In genomic region chr17:28247613-28248012, GRCm38 (mm10) we compare ENCODE assay signal across 8 mouse cellular contexts. TPM values are rescaled to one million over a fixed set of nuclear protein-coding genes. Genes with fewer than 3 reads are reported as not detected.
DNase-seq lines count a peak whose midpoint lies in the region; ATAC-seq and TF ChIP-seq lines count a peak whose summit lies in the region.

No protein-coding gene starts in this region.

- H3K27ac ChIP-seq in midbrain, embryonic 10.5 days (replicated peaks): peak overlapping the region; percentile 55
- H3K27ac ChIP-seq in midbrain, postnatal 0 days (ENCODE audit: low read depth, low read length): no peak overlapping the region
- 0 out of 2 replicates have a peak overlapping the region, but pooled peaks have one; percentile 5 for H3K27ac ChIP-seq in limb, embryonic 11.5 days (replicated peaks; ENCODE audit: low read depth, low read length)

- 65% methylated on average over 6 of the region's 6 CpGs for WGBS in midbrain, embryonic 10.5 days
- WGBS in midbrain, postnatal 0 days: 70% methylated on average over 6 of the region's 6 CpGs
- WGBS in limb, embryonic 11.5 days: 18% methylated on average over 6 of the region's 6 CpGs

- ATAC-seq in midbrain, postnatal 0 days (ENCODE audit: low FRiP score): no peak
- no peak for ATAC-seq in limb, embryonic 11.5 days (ENCODE audit: insufficient number of reproducible peaks, low FRiP score, low TSS enrichment, low read depth)
- peak; percentile 43; the same call in 1 of the 2 replicates for ATAC-seq in neutrophil, adult 5-6 weeks (ENCODE audit: extremely low read depth, insufficient number of reproducible peaks, low FRiP score, poor library complexity, severe bottlenecking)
- no peak for ATAC-seq in frontal cortex, adult (ENCODE audit: low TSS enrichment)

- no peaks in the 10 kb centered on the region for H3K27me3 ChIP-seq in midbrain, embryonic 10.5 days (ENCODE audit: low read depth, poor library complexity, severe bottlenecking)
- H3K27me3 ChIP-seq in midbrain, postnatal 0 days (ENCODE audit: insufficient read depth, low read length): no peaks in the 10 kb centered on the region
- H3K27me3 ChIP-seq in limb, embryonic 11.5 days (ENCODE audit: control insufficient read depth, insufficient read depth, low read length): no peaks in the 10 kb centered on the region

- H3K4me1 ChIP-seq in midbrain, embryonic 10.5 days: peaks cover 27% of the 10 kb centered on the region
- H3K4me1 ChIP-seq in midbrain, postnatal 0 days (ENCODE audit: insufficient read depth, low read length): no peaks in the 10 kb centered on the region
- peaks cover 34% of the 10 kb centered on the region for H3K4me1 ChIP-seq in limb, embryonic 11.5 days (ENCODE audit: control insufficient read depth, insufficient read depth, low read length)

- no peak for DNase-seq in midbrain, embryonic 10.5 days (ENCODE audit: low spot score)
- DNase-seq in midbrain, postnatal 0 days (ENCODE audit: low spot score): no peak
- peak; percentile 54 to 62 for DNase-seq in gastrocnemius, postnatal 36 days
- DNase-seq in limb, embryonic 11.5 days (ENCODE audit: low spot score): peak; percentile 61
- no peak for DNase-seq in thymus, postnatal 0 days (ENCODE audit: low spot score)
- DNase-seq in left cerebral cortex, postnatal 14 days (ENCODE audit: low spot score in 2 of 2): no peak

- peaks cover 4% of the 10 kb centered on the region; the same call in 1 of the 2 replicates for H3K36me3 ChIP-seq in midbrain, embryonic 10.5 days
- no peaks in the 10 kb centered on the region for H3K36me3 ChIP-seq in midbrain, postnatal 0 days (ENCODE audit: insufficient read depth, low read length)
- 0 out of 2 replicates have a peak, but pooled peaks cover 2% of the 10 kb centered on the region for H3K36me3 ChIP-seq in limb, embryonic 11.5 days (ENCODE audit: control insufficient read depth, insufficient read depth, low read length)

- H3K9ac ChIP-seq in midbrain, postnatal 0 days (replicated peaks; ENCODE audit: low read length, poor library complexity, severe bottlenecking): no peak overlapping the region
- H3K9ac ChIP-seq in limb, embryonic 11.5 days (ENCODE audit: low read length): no peak overlapping the region

- no peaks in the 10 kb centered on the region for H3K9me3 ChIP-seq in midbrain, embryonic 10.5 days (replicated peaks)
- H3K9me3 ChIP-seq in midbrain, postnatal 0 days (ENCODE audit: low read length): no peaks in the 10 kb centered on the region
- no peaks in the 10 kb centered on the region for H3K9me3 ChIP-seq in limb, embryonic 11.5 days (ENCODE audit: control insufficient read depth, low read length)

- no peak for TF ChIP-seq CTCF in midbrain, postnatal 0 days (IDR thresholded peaks at IDR 0.05)

- intact Hi-C loops in gastrocnemius, postnatal 36 days (cut with DNase I): no loop called here
- intact Hi-C loops in left cerebral cortex, postnatal 14 days (cut with DNase I): no loop called here

- no peak overlapping the region for H3K4me3 ChIP-seq in midbrain, embryonic 10.5 days
- H3K4me3 ChIP-seq in midbrain, postnatal 0 days (ENCODE audit: low read depth, low read length): no peak overlapping the region
- no peak overlapping the region for H3K4me3 ChIP-seq in limb, embryonic 11.5 days (ENCODE audit: low read depth, low read length)

- no peak overlapping the region for H3K4me2 ChIP-seq in midbrain, postnatal 0 days (ENCODE audit: low read depth, low read length, poor library complexity, severe bottlenecking)
- 0 out of 2 replicates have a peak overlapping the region, but pooled peaks have one; percentile 4 for H3K4me2 ChIP-seq in limb, embryonic 11.5 days (ENCODE audit: low read depth, severe bottlenecking)

RNA-seq across cellular contexts. Expression of gene Ppard, which starts 15.1 kb away (rescaled TPM):
- 1.5 and 1.7 TPM in 2 replicates for polyA plus RNA-seq in midbrain, embryonic 10.5 days (2016; fragmentation: Nextera tagmentation; extraction: Ambion mirVana)
- 7.7 and 10.1 TPM in 2 replicates for total RNA-seq in midbrain, postnatal 0 days (2014; rRNA removed)
- 1.2 and 1.5 TPM in 2 replicates for polyA plus RNA-seq in midbrain, postnatal 0 days (2015; fragmentation: Nextera tagmentation; extraction: Ambion mirVana)
- 10 to 100 TPM; 24.4 to 31.1 TPM for total RNA-seq in gastrocnemius, postnatal 36 days (2021)
- 2.3 and 2.7 TPM in 2 replicates for polyA plus RNA-seq in limb, embryonic 11.5 days (2014; fragmentation: Nextera tagmentation; extraction: Ambion mirVana)
- 12.6 and 19.4 TPM in 2 replicates for total RNA-seq in neutrophil, adult 5-6 weeks (2017)
- 2.3 and 3.0 TPM in 2 replicates for polyA plus RNA-seq in thymus, postnatal 0 days (2015; fragmentation: Nextera tagmentation; extraction: Ambion mirVana)
- total RNA-seq in left cerebral cortex, postnatal 14 days (2021): 10 to 100 TPM; 28.3 to 28.7 TPM

RNA-seq across cellular contexts. Expression of gene Def6, which starts 40.0 kb away (rescaled TPM):
- 3.1 TPM in 2 replicates for polyA plus RNA-seq in midbrain, embryonic 10.5 days (2016; fragmentation: Nextera tagmentation; extraction: Ambion mirVana)
- 6.7 and 8.5 TPM in 2 replicates for total RNA-seq in midbrain, postnatal 0 days (2014; rRNA removed)
- 7.4 and 8.3 TPM in 2 replicates for polyA plus RNA-seq in midbrain, postnatal 0 days (2015; fragmentation: Nextera tagmentation; extraction: Ambion mirVana)
- 1 to 10 TPM; 1.8 to 2.6 TPM for total RNA-seq in gastrocnemius, postnatal 36 days (2021)
- 4.5 and 5.6 TPM in 2 replicates for polyA plus RNA-seq in limb, embryonic 11.5 days (2014; fragmentation: Nextera tagmentation; extraction: Ambion mirVana)
- 110 and 136 TPM in 2 replicates for total RNA-seq in neutrophil, adult 5-6 weeks (2017)
- 201 and 234 TPM in 2 replicates for polyA plus RNA-seq in thymus, postnatal 0 days (2015; fragmentation: Nextera tagmentation; extraction: Ambion mirVana)
- 1 to 10 TPM; 4.7 to 5.3 TPM for total RNA-seq in left cerebral cortex, postnatal 14 days (2021)

Comparison
In these comparisons a context has a peak if more than half of its experiments do, and no peak if none do; other contexts are left out.
1. DNase-seq: peak in gastrocnemius, postnatal 36 days (2 of 2) and limb, embryonic 11.5 days (single experiment); none in midbrain, embryonic 10.5 days (single experiment), midbrain, postnatal 0 days (single experiment), thymus, postnatal 0 days (single experiment) and left cerebral cortex, postnatal 14 days (0 of 2).
2. RNA of gene Def6, which starts 40.0 kb away (total RNA-seq): 110 to 136 TPM in neutrophil, adult 5-6 weeks; 6.7 to 8.5 TPM in midbrain, postnatal 0 days, 4.7 to 5.3 TPM in left cerebral cortex, postnatal 14 days and 1.8 to 2.6 TPM in gastrocnemius, postnatal 36 days; every median in the first group is over 10 times any median in the second.